12 mouse cellular contexts compared by ENCODE assay signal in genomic region chr9:99744548-99744947, GRCm38 (mm10). TPM values are rescaled to one million over a fixed set of nuclear protein-coding genes. Genes with fewer than 3 reads are reported as not detected.
DNase-seq lines count a peak whose midpoint lies in the region; ATAC-seq lines count a peak whose summit lies in the region.
"Had no signal": no experiment of that assay in that cellular context is flagged by ENCODE, and none has a peak within 500 bp of the region (broad histone marks: within the 10 kb centered on the region; RNA-seq: fewer than 3 reads in every experiment).

No protein-coding gene starts in this region.

- no peak overlapping the region for H3K9ac ChIP-seq in forebrain, embryonic 13.5 days
- H3K9ac ChIP-seq: embryonic facial prominence, embryonic 12.5 days had no signal

- ATAC-seq in forebrain, embryonic 13.5 days: peak; percentile 53; the same call in 1 of the 2 replicates
- no peak for ATAC-seq in activated CD4-positive, CD25-positive, alpha-beta regulatory T cell, adult 4 months

- 10% methylated on average over 5 of the region's 5 CpGs for WGBS in forebrain, embryonic 13.5 days

- peaks cover 11% of the 10 kb centered on the region for H3K4me1 ChIP-seq in forebrain, embryonic 13.5 days

- peak overlapping the region; percentile 14; the same call in 1 of the 2 replicates for H3K4me2 ChIP-seq in forebrain, embryonic 13.5 days
- H3K4me2 ChIP-seq: embryonic facial prominence, embryonic 12.5 days had no signal

- intact Hi-C loops in left cerebral cortex, postnatal 25 days (cut with DNase I): no loop called here

- H3K4me3 ChIP-seq in forebrain, embryonic 13.5 days: no peak overlapping the region
- H3K4me3 ChIP-seq: embryonic facial prominence, embryonic 12.5 days had no signal

- DNase-seq in layer of hippocampus, adult 18-20 months (ENCODE audit: low spot score in 2 of 2): peak; percentile 8 to 38
- no peak for DNase-seq in layer of hippocampus, postnatal 25 days (ENCODE audit: extremely low spot score in 1 of 2, low spot score in 1 of 2)
- DNase-seq in frontal cortex, postnatal 10 days (ENCODE audit: low spot score in 2 of 2): peak; percentile 18 to 61
- peak; percentile 13 to 55 for DNase-seq in left cerebral cortex, postnatal 25 days (ENCODE audit: low spot score in 2 of 2)
- DNase-seq in ovary, postnatal 14 days (ENCODE audit: low spot score): no peak
- no peak for DNase-seq in thymus, postnatal 36 days
- DNase-seq: thymus, postnatal 4 days had no signal

- 0 out of 2 replicates have a peak, but pooled peaks cover 2% of the 10 kb centered on the region for H3K27me3 ChIP-seq in forebrain, embryonic 13.5 days
- H3K27me3 ChIP-seq: embryonic facial prominence, embryonic 12.5 days had no signal

- H3K9me3 ChIP-seq in forebrain, embryonic 13.5 days (replicated peaks): no peaks in the 10 kb centered on the region
- H3K9me3 ChIP-seq: embryonic facial prominence, embryonic 12.5 days had no signal

- H3K27ac ChIP-seq in forebrain, embryonic 13.5 days: no peak overlapping the region
- H3K27ac ChIP-seq: embryonic facial prominence, embryonic 12.5 days had no signal

- no peaks in the 10 kb centered on the region for H3K36me3 ChIP-seq in forebrain, embryonic 13.5 days (ENCODE audit: poor library complexity, severe bottlenecking)
- H3K36me3 ChIP-seq: embryonic facial prominence, embryonic 12.5 days had no signal

RNA-seq across cellular contexts. Expression of gene Cldn18, which starts 27.5 kb away (rescaled TPM):
- not detected for total RNA-seq in layer of hippocampus, adult 18-20 months (2021)
- not detected for total RNA-seq in layer of hippocampus, postnatal 25 days (2021)
- not detected in 2 replicates for polyA plus RNA-seq in forebrain, embryonic 13.5 days (2015; fragmentation: Nextera tagmentation; extraction: Ambion mirVana)
- total RNA-seq in left cerebral cortex, postnatal 25 days (2021): not detected
- not detected for polyA plus RNA-seq in activated CD4-positive, CD25-positive, alpha-beta regulatory T cell, adult 4 months (2017; shearing (Covaris generic))
- total RNA-seq: liver, adult 2 months had no signal
- polyA plus RNA-seq: embryonic facial prominence, embryonic 12.5 days; gonadal fat pad, adult 2 months; liver, adult 2 months had no signal

Comparison
In these comparisons a context has a peak if more than half of its experiments do, and no peak if none do; other contexts are left out.
1. DNase-seq: peak in layer of hippocampus, adult 18-20 months (2 of 2), frontal cortex, postnatal 10 days (2 of 2) and left cerebral cortex, postnatal 25 days (2 of 2); none in layer of hippocampus, postnatal 25 days (0 of 2), ovary, postnatal 14 days (single experiment) and thymus, postnatal 36 days (0 of 2).